Mouse (Mus musculus): ENCODE measurements around the gene Daglb. TPM values are rescaled to one million over a fixed set of nuclear protein-coding genes. Genes with fewer than 3 reads are reported as not detected.
"Not testable (repeated sequence)": the region's sequence is repeated elsewhere in the genome, so short reads cannot be mapped to it uniquely, and the experiment has no call there.

Daglb gene
- total RNA-seq, 1 experiment from 2014 or later, result 11.2 TPM

- DNase-seq, result no peak
Measured at GRCm38 (mm10) chr5:143487193-143487592, 22.8 kb downstream of the Daglb start.

- DNase-seq, result no peak
Measured at GRCm38 (mm10) chr5:143487998-143488397, 23.6 kb downstream of the Daglb start.

- peak; percentile 19 for DNase-seq
Measured at GRCm38 (mm10) chr5:143489749-143490342, 25.5 kb downstream of the Daglb start.

GRCm38 (mm10) chr5:143491736-143492135, 27.4 kb downstream of the Daglb start:
- DNase-seq, result peak; percentile 9

GRCm38 (mm10) chr5:143493163-143493562, 28.8 kb downstream of the Daglb start:
- no peak for DNase-seq

GRCm38 (mm10) chr5:143495708-143496107, 31.3 kb downstream of the Daglb start:
- DNase-seq, result no peak

- no peak for DNase-seq
Measured at GRCm38 (mm10) chr5:143497451-143497850, 33.1 kb downstream of the Daglb start.

- no peak for DNase-seq
Measured at GRCm38 (mm10) chr5:143499197-143499596, 34.8 kb downstream of the Daglb start.

- DNase-seq, result no peak
Measured at GRCm38 (mm10) chr5:143499686-143500085, 35.3 kb downstream of the Daglb start.

GRCm38 (mm10) chr5:143500711-143501110, 36.3 kb downstream of the Daglb start:
- not testable (repeated sequence) for DNase-seq

- DNase-seq, result no peak
Measured at GRCm38 (mm10) chr5:143501140-143501539, 36.8 kb downstream of the Daglb start.

GRCm38 (mm10) chr5:143501649-143502048, 37.3 kb downstream of the Daglb start:
- DNase-seq, result no peak

GRCm38 (mm10) chr5:143502899-143503557, 38.6 kb downstream of the Daglb start:
- DNase-seq, result no peak

GRCm38 (mm10) chr5:143503740-143504139, 39.4 kb downstream of the Daglb start:
- no peak for DNase-seq

- DNase-seq, result peak; percentile 40
Measured at GRCm38 (mm10) chr5:143504453-143504852, 40.1 kb downstream of the Daglb start.

GRCm38 (mm10) chr5:143505056-143505455, 40.7 kb downstream of the Daglb start:
- no peak for DNase-seq

- DNase-seq, result no peak
Measured at GRCm38 (mm10) chr5:143505545-143505944, 41.2 kb downstream of the Daglb start.

GRCm38 (mm10) chr5:143509294-143509693, 44.9 kb downstream of the Daglb start:
- DNase-seq, result no peak

- peak; percentile 37 for DNase-seq
Measured at GRCm38 (mm10) chr5:143509737-143510136, 45.4 kb downstream of the Daglb start.

GRCm38 (mm10) chr5:143511577-143511976, 47.2 kb downstream of the Daglb start:
- no peak for DNase-seq

- no peak for DNase-seq
Measured at GRCm38 (mm10) chr5:143512305-143512704, 47.9 kb downstream of the Daglb start.

GRCm38 (mm10) chr5:143514878-143515277, 50.5 kb downstream of the Daglb start:
- no peak for DNase-seq

- DNase-seq, result no peak
Measured at GRCm38 (mm10) chr5:143517005-143517404, 52.6 kb downstream of the Daglb start.

GRCm38 (mm10) chr5:143517436-143517835, 53.1 kb downstream of the Daglb start:
- no peak for DNase-seq
